12 mouse cellular contexts compared by ENCODE assay signal in genomic region chr1:82475821-82476220, GRCm38 (mm10).
A peak's percentile ranks its signal among the peaks of the same experiment; 100 is the strongest.
DNase-seq lines count a peak whose midpoint lies in the region; ATAC-seq and TF ChIP-seq lines count a peak whose summit lies in the region.
"Had no signal": no experiment of that assay in that cellular context is flagged by ENCODE, and none has a peak within 500 bp of the region (broad histone marks: within the 10 kb centered on the region; RNA-seq: fewer than 3 reads in every experiment).

No protein-coding gene starts in this region.

- H3K4me1 ChIP-seq in hindbrain, postnatal 0 days (ENCODE audit: insufficient read depth, low read length): no peaks in the 10 kb centered on the region
- H3K4me1 ChIP-seq in hindbrain, embryonic 12.5 days: peaks cover 16% of the 10 kb centered on the region
- H3K4me1 ChIP-seq in forebrain, postnatal 0 days (ENCODE audit: insufficient read depth): no peaks in the 10 kb centered on the region
- H3K4me1 ChIP-seq: liver, embryonic 12.5 days had no signal

- no peak for TF ChIP-seq CTCF in hindbrain, postnatal 0 days (IDR thresholded peaks at IDR 0.05; ENCODE audit: low read depth)
- TF ChIP-seq CTCF in forebrain, postnatal 0 days (IDR thresholded peaks at IDR 0.05; ENCODE audit: low read depth): no peak

- H3K36me3 ChIP-seq in hindbrain, postnatal 0 days (ENCODE audit: insufficient read depth, low read length): no peaks in the 10 kb centered on the region
- H3K36me3 ChIP-seq in hindbrain, embryonic 12.5 days: no peaks in the 10 kb centered on the region
- no peaks in the 10 kb centered on the region for H3K36me3 ChIP-seq in forebrain, postnatal 0 days (ENCODE audit: insufficient read depth)
- H3K36me3 ChIP-seq: G1E; liver, embryonic 12.5 days had no signal

- 66% methylated on average over 4 of the region's 4 CpGs for WGBS in hindbrain, postnatal 0 days
- 55% methylated on average over 4 of the region's 4 CpGs for WGBS in hindbrain, embryonic 12.5 days
- 69% methylated on average over 4 of the region's 4 CpGs for WGBS in forebrain, postnatal 0 days

- H3K27ac ChIP-seq in hindbrain, postnatal 0 days: no peak overlapping the region
- H3K27ac ChIP-seq in hindbrain, embryonic 12.5 days: no peak overlapping the region
- H3K27ac ChIP-seq in forebrain, postnatal 0 days (ENCODE audit: low read depth, low read length): 0 out of 2 replicates have a peak overlapping the region, but pooled peaks have one; percentile 5
- H3K27ac ChIP-seq: liver, embryonic 12.5 days had no signal

- H3K9me3 ChIP-seq in hindbrain, postnatal 0 days (ENCODE audit: low read length): no peaks in the 10 kb centered on the region
- H3K9me3 ChIP-seq in hindbrain, embryonic 12.5 days (replicated peaks): no peaks in the 10 kb centered on the region
- H3K9me3 ChIP-seq in forebrain, postnatal 0 days (ENCODE audit: low read length): no peaks in the 10 kb centered on the region
- H3K9me3 ChIP-seq: G1E; liver, embryonic 12.5 days had no signal

- H3K4me2 ChIP-seq in hindbrain, postnatal 0 days (ENCODE audit: low read depth, low read length): peak overlapping the region; percentile 0; the same call in 1 of the 2 replicates
- H3K4me2 ChIP-seq in hindbrain, embryonic 12.5 days (replicated peaks): no peak overlapping the region; the same call in 1 of the 2 replicates
- H3K4me2 ChIP-seq in forebrain, postnatal 0 days (ENCODE audit: low read depth): 0 out of 2 replicates have a peak overlapping the region, but pooled peaks have one; percentile 9
- H3K4me2 ChIP-seq: liver, embryonic 12.5 days had no signal

- no peak overlapping the region for H3K9ac ChIP-seq in hindbrain, postnatal 0 days (replicated peaks; ENCODE audit: low read length)
- no peak overlapping the region for H3K9ac ChIP-seq in hindbrain, embryonic 12.5 days
- no peak overlapping the region for H3K9ac ChIP-seq in forebrain, postnatal 0 days
- H3K9ac ChIP-seq: liver, embryonic 12.5 days had no signal

- no peak overlapping the region for H3K4me3 ChIP-seq in hindbrain, postnatal 0 days (ENCODE audit: low read length)
- no peak overlapping the region for H3K4me3 ChIP-seq in hindbrain, embryonic 12.5 days
- H3K4me3 ChIP-seq in forebrain, postnatal 0 days (ENCODE audit: low read depth, low read length): no peak overlapping the region
- H3K4me3 ChIP-seq: liver, embryonic 12.5 days had no signal

- no peak for ATAC-seq in hindbrain, postnatal 0 days
- no peak for ATAC-seq in hindbrain, embryonic 12.5 days (ENCODE audit: low FRiP score)
- 0 out of 2 replicates have a peak, but pooled peaks have one; percentile 9 for ATAC-seq in forebrain, postnatal 0 days
- no peak for ATAC-seq in erythroblast, adult 5-6 weeks (replicated peaks; ENCODE audit: low FRiP score, poor library complexity, severe bottlenecking)
- ATAC-seq: liver, embryonic 12.5 days had no signal

- H3K27me3 ChIP-seq in hindbrain, postnatal 0 days (ENCODE audit: insufficient read depth, low read length): no peaks in the 10 kb centered on the region
- no peaks in the 10 kb centered on the region for H3K27me3 ChIP-seq in hindbrain, embryonic 12.5 days
- H3K27me3 ChIP-seq in forebrain, postnatal 0 days (ENCODE audit: insufficient read depth, low read length): no peaks in the 10 kb centered on the region
- H3K27me3 ChIP-seq: liver, embryonic 12.5 days had no signal

- no peak for DNase-seq in hindbrain, postnatal 0 days (ENCODE audit: low spot score)
- DNase-seq in retina, embryonic 14.5 days (ENCODE audit: low spot score): peak; percentile 12
- no peak for DNase-seq in retina, postnatal 1 day
- DNase-seq in forebrain, postnatal 0 days: no peak
- no peak for DNase-seq in yolk sac, embryonic 10.5 days (ENCODE audit: low spot score)
- DNase-seq: adrenal gland, adult 8-10 months; lung, postnatal 4 days; thymus, adult 18-20 months had no signal
